Mouse (Mus musculus): ENCODE data around the gene Grip1. TPM values are rescaled to one million over a fixed set of nuclear protein-coding genes. Genes with fewer than 3 reads are reported as not detected.

Grip1 gene
- polyA plus RNA-seq, 1 experiment from 2014 or later: 0.58 TPM

- H3K27me3 ChIP-seq: no peaks in the 10 kb centered on the region
- H3K27ac ChIP-seq: no peak overlapping the region
- no peak for ATAC-seq (ENCODE audit: low read depth)
- WGBS (ENCODE audit: insufficient replicate concordance): 63% methylated on average over 5 of the region's 5 CpGs
- no peak for DNase-seq
- H3K4me1 ChIP-seq (replicated peaks): no peaks in the 10 kb centered on the region
- H3K36me3 ChIP-seq: no peaks in the 10 kb centered on the region
- H3K9ac ChIP-seq: no peak overlapping the region
- no peak overlapping the region for H3K4me2 ChIP-seq
- peaks cover 18% of the 10 kb centered on the region for H3K9me3 ChIP-seq (replicated peaks)
- no peak overlapping the region for H3K4me3 ChIP-seq (replicated peaks)
Observed at GRCm38 (mm10) chr10:119496221-119496620, 42.6 kb downstream of the Grip1 start.

- Histone ChIP-seq H3K27ac (no peak overlapping the region), H3K4me1 (replicated peaks) (no peaks in the 10 kb centered on the region), H3K9me3 (replicated peaks) (no peaks in the 10 kb centered on the region), H3K27me3 (no peaks in the 10 kb centered on the region), H3K4me2 (no peak overlapping the region), H3K36me3 (no peaks in the 10 kb centered on the region), H3K4me3 (replicated peaks) (no peak overlapping the region), H3K9ac (no peak overlapping the region)
- ATAC-seq (ENCODE audit: low read depth) (no peak), DNase-seq (no peak)
- WGBS (ENCODE audit: insufficient replicate concordance): 77% methylated on average over 11 of the region's 11 CpGs
Observed at GRCm38 (mm10) chr10:119521686-119522085, 68.1 kb downstream of the Grip1 start.

DNA sequence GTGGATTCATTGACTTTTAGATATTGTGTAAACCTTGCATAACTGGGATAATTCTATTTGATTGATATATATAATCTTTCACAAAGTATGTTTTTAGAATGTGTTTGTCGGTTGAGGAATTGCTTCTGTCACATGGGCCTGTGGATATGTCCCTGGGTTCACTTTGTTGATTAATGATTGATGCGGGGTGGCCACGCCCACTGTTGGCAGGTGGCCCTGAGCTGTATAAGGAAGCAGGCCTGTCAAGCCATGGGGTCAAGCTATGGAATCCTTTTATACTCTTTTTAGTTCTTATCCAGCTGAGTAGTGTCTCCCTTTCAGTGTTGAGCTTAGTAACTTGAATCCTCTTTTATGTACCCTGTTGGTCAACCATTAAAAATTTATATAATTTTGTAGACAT, 72.1 kb downstream of the Grip1 start:
- Histone ChIP-seq H3K4me1 (replicated peaks) (no peaks in the 10 kb centered on the region), H3K9me3 (replicated peaks) (no peaks in the 10 kb centered on the region), H3K9ac (no peak overlapping the region), H3K4me3 (replicated peaks) (no peak overlapping the region), H3K36me3 (no peaks in the 10 kb centered on the region), H3K4me2 (no peak overlapping the region), H3K27me3 (no peaks in the 10 kb centered on the region), H3K27ac (no peak overlapping the region)
- 71% methylated on average over 3 of the region's 3 CpGs for WGBS (ENCODE audit: insufficient replicate concordance)
- DNase-seq (no peak), ATAC-seq (ENCODE audit: low read depth) (no peak)

- ATAC-seq (ENCODE audit: low read depth): no peak
- Histone ChIP-seq H3K4me3 (replicated peaks) (no peak overlapping the region), H3K4me2 (no peak overlapping the region), H3K4me1 (replicated peaks) (no peaks in the 10 kb centered on the region), H3K9me3 (replicated peaks) (no peaks in the 10 kb centered on the region; the same call in 1 of the 2 replicates), H3K27me3 (no peaks in the 10 kb centered on the region), H3K36me3 (no peaks in the 10 kb centered on the region), H3K27ac (no peak overlapping the region), H3K9ac (no peak overlapping the region)
- WGBS (ENCODE audit: insufficient replicate concordance): 49% methylated on average over 4 of the region's 4 CpGs
- no peak for DNase-seq
Observed at GRCm38 (mm10) chr10:119534852-119535251, 81.2 kb downstream of the Grip1 start.

- H3K4me3 ChIP-seq (replicated peaks): no peak overlapping the region
- DNase-seq (no peak), ATAC-seq (ENCODE audit: low read depth) (no peak)
- H3K4me2 ChIP-seq: no peak overlapping the region
- H3K27ac ChIP-seq: no peak overlapping the region
- H3K36me3 ChIP-seq: no peaks in the 10 kb centered on the region
- no peak overlapping the region for H3K9ac ChIP-seq
- no peaks in the 10 kb centered on the region for H3K27me3 ChIP-seq
- 52% methylated on average over 4 of the region's 4 CpGs for WGBS (ENCODE audit: insufficient replicate concordance)
- H3K4me1 ChIP-seq (replicated peaks): no peaks in the 10 kb centered on the region
- peaks cover 5% of the 10 kb centered on the region; the same call in 1 of the 2 replicates for H3K9me3 ChIP-seq (replicated peaks)
Observed at GRCm38 (mm10) chr10:119541655-119542054, 88.0 kb downstream of the Grip1 start.

GRCm38 (mm10) chr10:119543771-119544170, 90.1 kb downstream of the Grip1 start:
- Histone ChIP-seq H3K4me3 (replicated peaks) (no peak overlapping the region), H3K36me3 (no peaks in the 10 kb centered on the region), H3K4me2 (no peak overlapping the region), H3K27me3 (no peaks in the 10 kb centered on the region), H3K9ac (no peak overlapping the region), H3K9me3 (replicated peaks) (0 out of 2 replicates have a peak, but pooled peaks cover 5% of the 10 kb centered on the region), H3K27ac (no peak overlapping the region), H3K4me1 (replicated peaks) (no peaks in the 10 kb centered on the region)
- 72% methylated on average over 7 of the region's 7 CpGs for WGBS (ENCODE audit: insufficient replicate concordance)
- ATAC-seq (ENCODE audit: low read depth) (no peak), DNase-seq (no peak)

GRCm38 (mm10) chr10:119544743-119545142, 91.1 kb downstream of the Grip1 start:
- ATAC-seq (ENCODE audit: low read depth) (no peak), DNase-seq (no peak)
- no peaks in the 10 kb centered on the region for H3K4me1 ChIP-seq (replicated peaks)
- no peak overlapping the region for H3K4me3 ChIP-seq (replicated peaks)
- H3K27me3 ChIP-seq: no peaks in the 10 kb centered on the region
- no peaks in the 10 kb centered on the region for H3K36me3 ChIP-seq
- 0 out of 2 replicates have a peak, but pooled peaks cover 5% of the 10 kb centered on the region for H3K9me3 ChIP-seq (replicated peaks)
- no peak overlapping the region for H3K27ac ChIP-seq
- H3K4me2 ChIP-seq: no peak overlapping the region
- WGBS (ENCODE audit: insufficient replicate concordance): 73% methylated on average over 9 of the region's 9 CpGs
- no peak overlapping the region for H3K9ac ChIP-seq

- WGBS (ENCODE audit: insufficient replicate concordance): 70% methylated on average over 5 of the region's 5 CpGs
- H3K27me3 ChIP-seq: no peaks in the 10 kb centered on the region
- no peak overlapping the region for H3K27ac ChIP-seq
- H3K4me2 ChIP-seq: no peak overlapping the region
- H3K9ac ChIP-seq: no peak overlapping the region
- H3K9me3 ChIP-seq (replicated peaks): 0 out of 2 replicates have a peak, but pooled peaks cover 7% of the 10 kb centered on the region
- DNase-seq (no peak), ATAC-seq (ENCODE audit: low read depth) (no peak)
- no peaks in the 10 kb centered on the region for H3K36me3 ChIP-seq
- no peaks in the 10 kb centered on the region for H3K4me1 ChIP-seq (replicated peaks)
- H3K4me3 ChIP-seq (replicated peaks): no peak overlapping the region
Observed at GRCm38 (mm10) chr10:119547875-119548274, 94.2 kb downstream of the Grip1 start.

DNA sequence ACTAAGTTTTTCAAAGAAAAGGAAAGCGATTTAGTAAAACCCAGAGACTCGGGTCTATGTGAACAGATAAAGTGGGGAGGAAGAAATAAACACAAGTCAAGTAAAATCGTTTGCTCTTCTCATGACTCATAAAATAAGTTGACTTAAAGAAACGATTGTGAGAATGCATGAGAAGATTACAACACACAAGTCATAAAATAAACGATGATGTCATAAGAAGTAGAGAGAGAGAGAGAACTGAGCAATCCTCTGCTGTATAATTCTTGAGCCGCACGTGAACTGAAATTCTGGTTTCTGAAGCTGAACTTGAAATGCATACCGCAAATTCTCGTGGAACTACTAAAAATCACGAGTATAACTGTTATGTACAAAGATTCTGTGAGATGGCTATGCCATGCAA, 95.1 kb downstream of the Grip1 start:
- Histone ChIP-seq H3K9ac (no peak overlapping the region), H3K4me3 (replicated peaks) (no peak overlapping the region), H3K4me1 (replicated peaks) (no peaks in the 10 kb centered on the region), H3K27me3 (no peaks in the 10 kb centered on the region), H3K27ac (no peak overlapping the region), H3K4me2 (no peak overlapping the region), H3K36me3 (no peaks in the 10 kb centered on the region), H3K9me3 (replicated peaks) (0 out of 2 replicates have a peak, but pooled peaks cover 7% of the 10 kb centered on the region)
- WGBS (ENCODE audit: insufficient replicate concordance): 65% methylated on average over 10 of the region's 10 CpGs
- DNase-seq (no peak), ATAC-seq (ENCODE audit: low read depth) (no peak)

GRCm38 (mm10) chr10:119550630-119551029, 97.0 kb downstream of the Grip1 start:
- no peak overlapping the region for H3K4me2 ChIP-seq
- no peaks in the 10 kb centered on the region for H3K4me1 ChIP-seq (replicated peaks)
- ATAC-seq (ENCODE audit: low read depth) (no peak), DNase-seq (no peak)
- H3K27ac ChIP-seq: no peak overlapping the region
- H3K36me3 ChIP-seq: no peaks in the 10 kb centered on the region
- 68% methylated on average over 6 of the region's 6 CpGs for WGBS (ENCODE audit: insufficient replicate concordance)
- 0 out of 2 replicates have a peak, but pooled peaks cover 2% of the 10 kb centered on the region for H3K9me3 ChIP-seq (replicated peaks)
- H3K27me3 ChIP-seq: no peaks in the 10 kb centered on the region
- H3K4me3 ChIP-seq (replicated peaks): no peak overlapping the region
- H3K9ac ChIP-seq: no peak overlapping the region

GRCm38 (mm10) chr10:119556346-119556745, 102.7 kb downstream of the Grip1 start:
- H3K4me3 ChIP-seq (replicated peaks): no peak overlapping the region
- no peaks in the 10 kb centered on the region for H3K27me3 ChIP-seq
- H3K27ac ChIP-seq: no peak overlapping the region
- no peak overlapping the region for H3K9ac ChIP-seq
- WGBS (ENCODE audit: insufficient replicate concordance): 77% methylated on average over 7 of the region's 7 CpGs
- ATAC-seq (ENCODE audit: low read depth): no peak
- H3K36me3 ChIP-seq: no peaks in the 10 kb centered on the region
- H3K9me3 ChIP-seq (replicated peaks): 0 out of 2 replicates have a peak, but pooled peaks cover under 1% of the 10 kb centered on the region
- no peak overlapping the region for H3K4me2 ChIP-seq
- no peak for DNase-seq
- H3K4me1 ChIP-seq (replicated peaks): no peaks in the 10 kb centered on the region

DNA sequence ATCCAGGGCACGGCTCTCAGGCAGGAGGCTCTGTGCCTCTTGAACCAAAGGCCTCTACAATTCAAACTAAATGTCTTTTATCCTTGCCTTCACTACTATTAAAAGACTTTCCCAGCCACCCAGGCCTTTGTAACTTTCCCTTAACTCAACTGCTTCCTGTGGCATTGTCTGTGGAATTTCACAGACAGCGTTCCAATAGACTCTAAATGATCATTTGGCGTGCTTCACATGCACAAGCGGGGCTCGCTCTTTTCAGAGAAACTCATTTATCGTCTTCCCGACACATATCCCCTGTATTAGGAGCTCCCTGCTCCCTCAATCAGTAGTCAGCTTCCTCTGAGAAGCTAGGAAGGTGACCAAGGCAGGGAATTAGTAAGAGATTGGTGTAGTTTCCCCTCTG, 104.8 kb downstream of the Grip1 start:
- Histone ChIP-seq H3K27me3 (no peaks in the 10 kb centered on the region), H3K9ac (no peak overlapping the region), H3K4me2 (no peak overlapping the region), H3K9me3 (replicated peaks) (no peaks in the 10 kb centered on the region), H3K27ac (no peak overlapping the region), H3K36me3 (no peaks in the 10 kb centered on the region), H3K4me1 (replicated peaks) (no peaks in the 10 kb centered on the region), H3K4me3 (replicated peaks) (no peak overlapping the region)
- no peak for DNase-seq
- WGBS (ENCODE audit: insufficient replicate concordance): 79% methylated on average over 7 of the region's 7 CpGs
- ATAC-seq (ENCODE audit: low read depth): no peak
